Mouse (Mus musculus): Measurements from ENCODE around the gene Ppp1r26. TPM values are rescaled to one million over a fixed set of nuclear protein-coding genes. Genes with fewer than 3 reads are reported as not detected.

Ppp1r26 gene
- 5.9 and 6.8 TPM in 2 replicates for polyA plus RNA-seq (2014; fragmentation: Nextera tagmentation; extraction: Ambion mirVana)

- peaks cover 14% of the 10 kb centered on the region for H3K36me3 ChIP-seq (ENCODE audit: insufficient read depth)
- H3K27me3 ChIP-seq (ENCODE audit: insufficient read depth, low read length), result no peaks in the 10 kb centered on the region
- H3K9ac ChIP-seq, result peak within 1 kb of the TSS; percentile 80
- no peaks in the 10 kb centered on the region for H3K4me1 ChIP-seq (ENCODE audit: insufficient read depth)
- DNase-seq (peak; percentile 56), ATAC-seq (ENCODE audit: insufficient read depth) (peak; percentile 77)
- WGBS, result under 1% methylated on average over 115 of the region's 118 CpGs
- peak within 1 kb of the TSS; percentile 67 for H3K4me3 ChIP-seq (ENCODE audit: low read depth, low read length)
- no peaks in the 10 kb centered on the region for H3K9me3 ChIP-seq (ENCODE audit: low read depth, low read length)
- no peak for TF ChIP-seq CTCF (IDR thresholded peaks at IDR 0.05; ENCODE audit: low read depth)
- peak within 1 kb of the TSS; percentile 88 for H3K4me2 ChIP-seq
- H3K27ac ChIP-seq (ENCODE audit: low read depth), result peak within 1 kb of the TSS; percentile 73
Observed at GRCm38 (mm10) chr2:28446515-28447314, at the start of gene Ppp1r26. Gene Ppp1r26 (plus strand): TSS chr2:28446800.

- no peaks in the 10 kb centered on the region for H3K27me3 ChIP-seq (ENCODE audit: insufficient read depth, low read length)
- H3K36me3 ChIP-seq (ENCODE audit: insufficient read depth), result no peaks in the 10 kb centered on the region
- H3K4me1 ChIP-seq (ENCODE audit: insufficient read depth), result no peaks in the 10 kb centered on the region
- H3K4me3 ChIP-seq (ENCODE audit: low read depth, low read length), result no peak overlapping the region
- no peak overlapping the region for H3K27ac ChIP-seq (ENCODE audit: low read depth)
- H3K4me2 ChIP-seq, result no peak overlapping the region
- DNase-seq (no peak), ATAC-seq (ENCODE audit: insufficient read depth) (no peak)
- 52% methylated on average over 2 of the region's 2 CpGs for whole genome bisulfite sequencing
- H3K9ac ChIP-seq, result no peak overlapping the region
- no peaks in the 10 kb centered on the region for H3K9me3 ChIP-seq (ENCODE audit: low read depth, low read length)
- TF ChIP-seq CTCF (IDR thresholded peaks at IDR 0.05; ENCODE audit: low read depth), result no peak
Observed at GRCm38 (mm10) chr2:28396928-28397327, 49.7 kb upstream of the Ppp1r26 start.

- Histone ChIP-seq H3K4me3 (ENCODE audit: low read depth, low read length) (no peak overlapping the region), H3K9ac (no peak overlapping the region), H3K27me3 (ENCODE audit: insufficient read depth, low read length) (no peaks in the 10 kb centered on the region), H3K4me2 (no peak overlapping the region), H3K4me1 (ENCODE audit: insufficient read depth) (no peaks in the 10 kb centered on the region), H3K9me3 (ENCODE audit: low read depth, low read length) (no peaks in the 10 kb centered on the region), H3K27ac (ENCODE audit: low read depth) (no peak overlapping the region), H3K36me3 (ENCODE audit: insufficient read depth) (no peaks in the 10 kb centered on the region)
- WGBS, result 60% methylated on average over 4 of the region's 4 CpGs
- ATAC-seq (ENCODE audit: insufficient read depth) (no peak), DNase-seq (no peak)
- TF ChIP-seq CTCF (IDR thresholded peaks at IDR 0.05; ENCODE audit: low read depth), result no peak
Observed at GRCm38 (mm10) chr2:28397417-28398119, 49.0 kb upstream of the Ppp1r26 start.

GRCm38 (mm10) chr2:28401647-28402046 lies 45.0 kb upstream of the Ppp1r26 start:
- Histone ChIP-seq H3K4me1 (ENCODE audit: insufficient read depth) (no peaks in the 10 kb centered on the region), H3K4me3 (ENCODE audit: low read depth, low read length) (no peak overlapping the region), H3K36me3 (ENCODE audit: insufficient read depth) (no peaks in the 10 kb centered on the region), H3K9ac (no peak overlapping the region), H3K9me3 (ENCODE audit: low read depth, low read length) (no peaks in the 10 kb centered on the region), H3K27ac (ENCODE audit: low read depth) (no peak overlapping the region), H3K27me3 (ENCODE audit: insufficient read depth, low read length) (no peaks in the 10 kb centered on the region), H3K4me2 (no peak overlapping the region)
- TF ChIP-seq CTCF (IDR thresholded peaks at IDR 0.05; ENCODE audit: low read depth), result no peak
- WGBS, result 37% methylated on average over 11 of the region's 11 CpGs
- peak; percentile 24; the same call in 1 of the 2 replicates for ATAC-seq (ENCODE audit: insufficient read depth)
- DNase-seq, result peak; percentile 64

- H3K4me3 ChIP-seq (ENCODE audit: low read depth, low read length), result no peak overlapping the region
- no peaks in the 10 kb centered on the region for H3K36me3 ChIP-seq (ENCODE audit: insufficient read depth)
- ATAC-seq (ENCODE audit: insufficient read depth) (no peak), DNase-seq (no peak)
- H3K4me2 ChIP-seq, result no peak overlapping the region
- H3K27ac ChIP-seq (ENCODE audit: low read depth), result no peak overlapping the region
- H3K4me1 ChIP-seq (ENCODE audit: insufficient read depth), result no peaks in the 10 kb centered on the region
- H3K9ac ChIP-seq, result no peak overlapping the region
- H3K27me3 ChIP-seq (ENCODE audit: insufficient read depth, low read length), result no peaks in the 10 kb centered on the region
- no peak for TF ChIP-seq CTCF (IDR thresholded peaks at IDR 0.05; ENCODE audit: low read depth)
- H3K9me3 ChIP-seq (ENCODE audit: low read depth, low read length), result no peaks in the 10 kb centered on the region
Observed at GRCm38 (mm10) chr2:28402128-28402527, 44.5 kb upstream of the Ppp1r26 start.

- Histone ChIP-seq H3K4me2 (no peak overlapping the region), H3K27me3 (ENCODE audit: insufficient read depth, low read length) (no peaks in the 10 kb centered on the region), H3K4me1 (ENCODE audit: insufficient read depth) (no peaks in the 10 kb centered on the region), H3K9ac (no peak overlapping the region), H3K36me3 (ENCODE audit: insufficient read depth) (no peaks in the 10 kb centered on the region), H3K9me3 (ENCODE audit: low read depth, low read length) (no peaks in the 10 kb centered on the region), H3K27ac (ENCODE audit: low read depth) (no peak overlapping the region), H3K4me3 (ENCODE audit: low read depth, low read length) (no peak overlapping the region)
- 18% methylated on average over 7 of the region's 7 CpGs for WGBS
- TF ChIP-seq CTCF (IDR thresholded peaks at IDR 0.05; ENCODE audit: low read depth), result no peak
- DNase-seq (no peak), ATAC-seq (ENCODE audit: insufficient read depth) (no peak)
Observed at GRCm38 (mm10) chr2:28407796-28408195, 38.8 kb upstream of the Ppp1r26 start.

GRCm38 (mm10) chr2:28409144-28409543 lies 37.5 kb upstream of the Ppp1r26 start:
- DNase-seq, result no peak
- Histone ChIP-seq H3K27ac (ENCODE audit: low read depth) (no peak overlapping the region), H3K36me3 (ENCODE audit: insufficient read depth) (no peaks in the 10 kb centered on the region), H3K9me3 (ENCODE audit: low read depth, low read length) (no peaks in the 10 kb centered on the region), H3K27me3 (ENCODE audit: insufficient read depth, low read length) (no peaks in the 10 kb centered on the region), H3K4me2 (no peak overlapping the region), H3K4me1 (ENCODE audit: insufficient read depth) (no peaks in the 10 kb centered on the region), H3K9ac (no peak overlapping the region), H3K4me3 (ENCODE audit: low read depth, low read length) (no peak overlapping the region)
- no peak for TF ChIP-seq CTCF (IDR thresholded peaks at IDR 0.05; ENCODE audit: low read depth)
- ATAC-seq (ENCODE audit: insufficient read depth), result no peak
- 80% methylated on average over 4 of the region's 4 CpGs for WGBS
